Mouse (Mus musculus) spleen, embryonic (tissue): ENCODE measurements at regions not wholly inside any gene's neighbourhood (a gene's known extent, or its start where the extent isn't known, plus 50 kb on each side); places are given as distances from the start of the nearest gene placed in this dataset.

Source experiments
- CTCF ChIA-PET: fragments of 350-600 bp; sonication (Branson Sonifier 250); formaldehyde crosslinking; loops from one replicate; lab custom pipeline; 2022; lab: Charles Lee

DNA sequence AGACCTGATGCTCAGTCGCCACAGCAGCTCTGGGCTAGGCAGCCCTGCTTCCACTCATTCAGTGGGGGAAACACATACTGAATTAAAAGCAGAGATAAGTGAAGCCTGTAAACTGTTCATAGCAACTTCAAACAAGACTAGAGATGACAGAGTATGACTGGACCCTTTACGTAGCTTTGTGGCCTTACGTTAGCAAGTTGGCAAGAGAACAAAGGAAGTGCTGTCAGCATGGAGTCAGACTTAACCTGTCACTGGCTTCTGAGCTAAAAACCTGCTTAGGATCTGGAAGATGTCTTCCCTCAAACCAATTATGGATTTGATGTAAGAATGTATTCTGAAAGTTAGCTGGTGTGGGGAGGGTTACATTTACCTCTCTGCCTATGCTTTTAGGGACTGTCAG is 421.3 kb downstream of the Ttll7 start:
- CTCF ChIA-PET: no interaction called here

GRCm38 (mm10) chr3:147278602-147279001 is 426.4 kb downstream of the Ttll7 start:
- CTCF ChIA-PET: no interaction called here

- CTCF ChIA-PET: no interaction called here
Measured at GRCm38 (mm10) chr3:147283724-147284123, 431.6 kb downstream of the Ttll7 start.

DNA sequence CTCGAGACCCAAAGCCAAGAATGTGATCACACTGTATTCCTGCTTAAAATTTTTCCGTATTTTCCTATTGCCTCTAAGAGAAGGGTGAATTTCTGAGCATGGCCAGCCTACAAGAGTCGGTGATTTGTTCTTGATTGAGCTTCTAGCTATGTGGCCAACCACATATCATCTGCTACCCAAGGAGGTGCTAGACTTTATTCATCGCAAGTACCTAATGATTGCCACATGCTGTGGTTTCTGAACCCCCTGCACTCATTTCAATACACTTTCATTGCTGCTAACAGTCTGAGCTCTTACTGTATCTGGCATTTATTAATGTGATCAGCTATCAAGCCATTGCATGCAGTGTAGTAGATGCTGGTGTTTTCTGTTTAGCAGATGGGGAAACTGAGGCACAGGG is 432.2 kb downstream of the Ttll7 start:
- CTCF ChIA-PET: no interaction called here

DNA sequence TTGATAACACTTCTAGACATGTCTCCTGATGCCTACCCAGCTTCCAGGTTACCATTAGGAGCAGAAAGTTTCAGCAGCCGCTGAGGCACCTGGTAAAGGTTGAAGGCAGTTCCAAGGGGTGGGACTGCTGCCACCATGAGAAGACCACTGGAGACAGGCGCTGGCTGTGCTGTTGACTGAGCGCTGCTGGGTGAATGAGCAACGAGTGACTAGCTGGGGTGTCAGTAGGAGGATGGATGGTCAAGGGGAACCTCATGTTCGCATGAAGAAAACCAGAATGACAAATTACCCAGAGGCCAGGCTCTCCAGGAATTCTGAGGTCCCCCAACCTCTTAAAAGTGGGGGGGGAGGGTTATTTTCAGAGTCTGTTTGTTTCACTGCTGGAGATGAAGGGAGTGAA is 433.3 kb downstream of the Ttll7 start:
- CTCF ChIA-PET: interaction anchor here (0.6 kb wide), 1 partner anchor 17 kb away, joined by 15 read pairs; no protein-coding TSS in a partner anchor

- CTCF ChIA-PET: no interaction called here
Measured at GRCm38 (mm10) chr3:147287503-147287902, 435.3 kb downstream of the Ttll7 start.

GRCm38 (mm10) chr3:147291696-147292327 is 439.6 kb downstream of the Ttll7 start:
- CTCF ChIA-PET: no interaction called here

GRCm38 (mm10) chr3:147298065-147298464 is 445.9 kb downstream of the Ttll7 start:
- CTCF ChIA-PET: no interaction called here

DNA sequence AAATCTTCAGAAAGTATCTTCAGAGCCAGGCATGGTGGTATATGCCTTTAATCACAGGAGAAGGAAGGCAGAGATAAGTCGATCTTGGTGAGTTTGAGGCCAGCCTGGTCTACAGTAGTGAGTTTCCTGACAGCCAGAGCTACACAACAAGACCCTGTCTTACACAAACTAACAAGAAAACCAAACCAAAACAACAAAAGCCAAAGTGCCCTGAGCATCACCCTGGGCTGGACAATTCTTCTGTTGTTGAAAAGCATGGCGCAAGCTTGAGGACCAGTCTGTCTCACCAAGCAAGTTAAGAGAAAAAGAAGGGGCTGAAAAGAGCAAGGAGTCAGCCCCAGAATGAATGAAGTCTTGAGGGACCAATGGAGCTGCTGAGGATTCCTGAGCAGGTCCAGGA is 473.4 kb downstream of the Ttll7 start:
- CTCF ChIA-PET: no interaction called here

DNA sequence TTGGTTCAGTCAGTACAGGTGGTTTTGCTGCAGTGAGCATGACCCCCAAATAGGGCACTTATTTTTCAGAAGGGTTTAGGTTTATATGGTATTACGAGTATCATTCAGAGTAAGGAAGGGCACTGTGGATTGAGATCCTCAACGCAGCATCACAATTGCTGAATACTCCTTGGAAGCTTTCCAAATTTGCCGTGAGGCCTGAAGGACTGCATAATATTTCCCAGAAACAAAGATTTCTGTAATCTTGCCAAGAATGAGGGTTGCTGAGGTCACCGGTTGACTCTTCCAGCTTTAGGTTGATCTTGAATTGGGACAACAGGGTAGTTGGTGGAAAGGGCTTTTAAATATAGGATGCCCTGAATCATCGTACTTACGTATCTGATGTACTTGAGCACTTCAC is 482.1 kb downstream of the Ttll7 start:
- CTCF ChIA-PET: no interaction called here

DNA sequence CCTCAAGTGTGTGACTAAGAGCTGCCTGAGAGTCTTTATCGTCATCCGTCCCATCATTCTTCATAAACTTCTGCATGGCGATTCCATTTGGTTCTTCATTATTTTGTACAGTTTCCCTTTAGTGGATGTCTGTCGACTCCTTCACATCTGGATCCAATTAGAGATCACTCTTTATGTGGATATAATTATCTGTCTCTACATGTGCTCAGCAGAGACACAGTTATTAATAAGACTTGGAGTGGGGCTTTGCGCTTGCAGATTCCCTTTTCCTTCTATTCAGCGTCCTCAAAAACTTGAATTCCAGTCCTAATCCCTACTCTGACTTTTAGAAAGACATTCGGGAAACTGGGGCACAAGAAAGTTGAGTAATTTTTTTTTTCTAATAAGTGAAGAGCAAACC is 483.1 kb downstream of the Ttll7 start:
- CTCF ChIA-PET: no interaction called here

- CTCF ChIA-PET: no interaction called here
Measured at GRCm38 (mm10) chr3:147339427-147339826, 487.3 kb downstream of the Ttll7 start.

DNA sequence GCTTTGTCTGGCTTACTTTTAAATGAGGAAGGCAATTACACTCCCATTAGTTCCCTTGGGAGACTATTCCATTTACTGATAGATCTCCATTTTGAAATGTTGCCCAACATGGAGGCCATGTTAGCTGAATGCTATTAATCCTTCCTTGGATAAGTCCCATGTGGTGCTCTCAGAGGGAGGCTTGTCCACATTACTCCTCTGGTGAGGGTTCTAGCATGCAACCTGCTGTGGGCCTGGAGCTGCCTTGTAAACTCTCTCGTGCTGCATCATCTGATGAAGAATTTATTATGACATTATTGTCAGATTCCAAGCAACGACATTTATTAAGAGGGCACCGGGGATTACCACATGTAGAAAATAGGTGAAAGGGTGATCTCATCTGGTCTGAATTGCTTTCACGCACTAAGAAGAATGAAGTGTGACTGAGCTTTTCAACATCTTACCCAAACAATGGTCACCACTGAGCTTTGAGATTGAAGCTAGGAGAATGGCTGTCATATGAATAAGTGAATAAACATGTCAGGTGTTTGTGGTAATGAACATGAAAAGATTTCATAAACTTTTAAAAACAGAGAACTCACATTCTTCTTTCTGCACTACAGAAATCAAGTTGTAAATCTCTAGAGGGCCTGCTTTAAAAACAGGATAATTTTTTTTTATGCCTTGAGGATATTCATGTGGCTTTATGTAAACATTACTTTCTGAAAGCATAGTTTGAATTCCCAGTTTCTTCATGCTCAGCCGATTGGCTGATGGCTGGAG is 495.3 kb downstream of the Ttll7 start:
- CTCF ChIA-PET: no interaction called here

- CTCF ChIA-PET: no interaction called here
Measured at GRCm38 (mm10) chr3:147387077-147387476, 534.9 kb downstream of the Ttll7 start.

- CTCF ChIA-PET: no interaction called here
Measured at GRCm38 (mm10) chr3:147398298-147398697, 546.1 kb downstream of the Ttll7 start.

DNA sequence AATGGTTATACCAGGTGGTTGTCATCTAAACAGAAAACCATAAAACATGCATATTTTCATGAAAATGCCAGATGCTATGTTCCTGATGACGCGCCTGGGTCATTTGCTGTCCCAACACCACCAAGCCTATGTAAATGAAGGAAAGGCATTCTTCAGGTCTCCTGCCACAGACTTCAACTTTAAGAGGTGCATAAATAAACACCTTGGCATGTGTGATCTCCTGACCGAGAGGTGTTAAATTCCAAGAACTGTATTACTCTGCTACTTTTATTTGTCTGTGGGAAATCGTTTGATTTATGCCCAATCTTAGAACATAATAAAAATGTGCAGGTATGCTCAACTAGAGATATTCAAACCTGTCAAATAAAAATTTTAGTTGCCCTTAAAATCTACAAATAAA is 560.1 kb downstream of the Ttll7 start:
- CTCF ChIA-PET: no interaction called here

GRCm38 (mm10) chr3:147416926-147417325 is 564.8 kb downstream of the Ttll7 start:
- CTCF ChIA-PET: no interaction called here

DNA sequence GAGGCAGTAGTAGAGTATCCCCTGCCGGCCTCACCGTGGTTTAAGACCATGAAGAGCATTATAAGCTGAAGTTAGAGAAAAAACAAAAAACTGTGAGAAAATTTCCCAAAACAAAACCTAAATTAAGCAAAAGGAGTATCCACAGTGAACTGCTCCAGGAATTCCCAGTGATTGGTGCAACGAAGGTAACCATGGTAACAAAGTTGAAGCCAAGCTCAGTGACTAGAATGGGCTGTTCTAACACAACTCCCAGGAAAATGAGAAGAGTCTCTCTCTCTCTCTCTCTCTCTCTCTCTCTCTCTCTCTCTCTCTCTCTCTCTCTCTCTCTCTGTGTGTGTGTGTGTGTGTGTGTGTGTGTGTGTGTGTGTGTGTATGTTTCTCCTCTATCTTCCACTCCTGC is 567.0 kb downstream of the Ttll7 start:
- CTCF ChIA-PET: no interaction called here

DNA sequence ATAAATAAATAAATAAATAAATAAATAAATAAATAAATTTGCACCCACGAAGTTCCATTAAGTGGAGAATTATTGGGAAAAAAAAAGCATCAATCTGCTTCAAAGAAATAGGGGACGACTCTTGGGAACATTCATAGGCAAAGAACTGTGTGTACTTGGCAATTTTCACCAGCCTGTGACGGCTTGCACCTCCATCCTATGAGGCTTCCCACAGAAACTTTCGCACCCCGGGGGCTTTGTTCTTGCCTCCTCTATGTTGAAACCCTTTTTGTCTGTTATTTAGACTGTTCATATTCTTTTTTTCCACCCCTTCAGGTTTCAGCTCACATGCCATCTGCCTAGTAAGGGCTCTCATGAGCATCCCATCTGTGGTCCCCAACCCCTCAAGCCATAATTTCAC is 570.0 kb downstream of the Ttll7 start:
- CTCF ChIA-PET: no interaction called here

- CTCF ChIA-PET: no interaction called here
Measured at GRCm38 (mm10) chr3:147423895-147424575, 571.9 kb downstream of the Ttll7 start.

GRCm38 (mm10) chr3:147428837-147429236 is 576.7 kb downstream of the Ttll7 start:
- CTCF ChIA-PET: no interaction called here

DNA sequence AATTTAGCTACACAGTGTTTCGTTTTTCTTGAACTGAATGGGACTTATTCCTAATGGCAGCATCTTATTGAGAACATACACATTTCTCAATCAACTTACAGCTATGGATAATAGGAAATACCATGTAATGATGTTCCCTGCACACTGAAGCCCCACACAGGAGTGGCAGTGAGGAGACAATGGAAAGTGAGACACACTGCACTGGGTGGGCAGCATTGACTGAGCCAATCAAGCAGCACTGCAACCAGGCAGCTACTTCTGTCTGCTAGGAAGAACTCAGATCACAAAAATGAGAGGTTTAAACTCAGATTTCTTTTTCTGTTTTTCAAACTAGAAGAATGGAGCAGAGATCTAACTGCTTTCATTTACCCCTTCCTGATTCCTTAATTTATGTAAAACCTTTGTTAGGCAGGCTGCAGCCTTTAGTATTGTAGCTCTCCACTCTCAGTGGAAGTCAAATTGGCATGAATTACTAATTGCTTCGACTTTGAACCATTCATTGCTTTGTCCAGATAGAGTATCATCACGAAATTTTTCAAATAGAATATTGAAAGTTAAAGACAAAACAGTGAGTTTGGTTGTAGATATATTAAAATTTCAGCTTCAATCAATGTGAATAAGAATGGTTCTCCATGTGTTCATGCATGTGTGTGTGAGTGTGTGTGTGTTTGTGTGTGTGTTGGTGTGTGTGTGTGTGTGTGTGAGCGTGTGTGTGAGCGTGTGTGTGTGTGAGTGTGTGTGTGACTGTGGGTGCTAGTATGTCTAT is 590.9 kb downstream of the Ttll7 start:
- CTCF ChIA-PET: no interaction called here
